Mouse (Mus musculus) skeletal muscle tissue, adult 2 months (tissue): ENCODE measurements at regions not wholly inside any gene's neighbourhood (a gene's known extent, or its start where the extent isn't known, plus 50 kb on each side); places are given as distances from the start of the nearest gene placed in this dataset.
"Not testable (repeated sequence)": the region's sequence is repeated elsewhere in the genome, so short reads cannot be mapped to it uniquely, and the experiment has no call there.

Experiments used
- DNase-seq: peaks from one replicate; pipeline ENCODE4 v3.0.0-alpha.2; 2012; ENCODE audit warnings: low read depth, low spot score

DNA sequence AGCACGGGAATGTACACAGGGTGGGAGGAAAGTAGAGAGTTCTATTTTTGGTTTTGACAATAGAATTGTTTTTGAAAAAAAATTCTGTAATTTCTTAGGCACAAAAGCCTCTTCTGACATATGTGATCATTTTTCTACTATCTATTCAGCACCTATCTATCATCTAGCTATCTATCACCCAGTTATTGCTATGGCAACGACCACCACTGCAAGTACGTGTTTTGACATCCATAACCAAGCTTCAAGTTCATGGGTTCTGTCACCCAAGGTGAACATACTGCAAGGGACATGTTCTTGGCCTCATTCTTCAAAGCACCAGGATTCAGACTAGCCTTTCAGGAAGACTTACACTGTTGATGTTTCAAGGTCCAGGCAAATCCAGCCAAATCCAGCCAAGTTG is 238.4 kb upstream of the Rarb start:
- DNase-seq = no peak

DNA sequence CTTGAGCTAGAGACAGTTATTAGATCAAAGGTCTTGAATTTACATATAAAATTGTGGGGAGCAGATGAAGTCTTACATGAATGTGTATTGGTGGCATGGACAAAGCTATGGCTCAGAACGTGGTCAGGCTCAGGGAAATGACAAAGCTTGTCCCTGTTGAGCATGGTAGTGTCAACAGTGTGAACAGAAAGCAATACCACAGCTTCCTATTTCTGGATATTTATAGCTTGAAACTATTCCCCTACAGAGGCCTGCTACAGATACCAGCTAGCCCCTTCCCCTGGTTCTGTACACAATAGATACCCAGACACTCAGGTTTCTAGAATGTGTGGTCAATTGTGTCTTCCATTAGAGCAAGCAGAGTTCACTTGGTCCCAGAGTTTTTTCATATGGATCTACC is 236.8 kb upstream of the Rarb start:
- no peak for DNase-seq

DNA sequence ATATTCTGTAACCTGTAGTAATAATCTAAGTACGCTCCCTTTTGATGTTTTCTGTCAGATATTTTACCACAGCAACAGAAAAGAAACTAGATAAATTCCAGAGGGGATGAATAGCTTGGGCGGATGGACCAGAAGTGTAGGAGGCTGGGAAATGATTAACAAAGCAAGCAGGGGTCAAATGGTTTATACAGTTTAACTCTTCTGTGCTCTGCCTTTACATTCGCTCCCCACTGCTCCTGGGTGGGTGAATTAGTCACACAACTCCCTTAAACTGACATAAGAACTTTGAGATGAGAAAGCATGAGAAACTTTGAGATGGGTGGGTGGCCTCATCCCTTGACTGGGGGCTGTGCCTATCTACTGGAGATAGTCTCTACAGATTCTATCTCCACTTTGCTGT is 235.4 kb upstream of the Rarb start:
- DNase-seq = no peak

DNA sequence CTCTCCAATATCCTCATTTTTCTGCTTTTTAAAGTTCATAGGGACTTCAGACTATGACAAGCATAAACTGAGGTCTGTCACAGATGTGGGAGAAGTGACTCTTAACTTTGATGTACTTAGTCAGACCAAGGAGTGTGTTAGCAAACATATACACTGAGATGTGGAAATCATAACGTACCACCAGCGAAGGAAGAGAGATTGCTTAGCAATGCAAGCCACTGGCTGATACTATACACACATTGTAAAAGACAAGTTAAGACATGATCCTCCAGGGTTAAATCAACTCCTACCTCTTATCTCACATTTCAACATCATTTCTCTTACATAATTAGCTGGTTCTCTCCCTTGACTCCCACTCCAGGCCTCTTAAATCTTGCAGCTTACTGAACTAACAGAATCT is 227.9 kb upstream of the Rarb start:
- DNase-seq = no peak

DNA sequence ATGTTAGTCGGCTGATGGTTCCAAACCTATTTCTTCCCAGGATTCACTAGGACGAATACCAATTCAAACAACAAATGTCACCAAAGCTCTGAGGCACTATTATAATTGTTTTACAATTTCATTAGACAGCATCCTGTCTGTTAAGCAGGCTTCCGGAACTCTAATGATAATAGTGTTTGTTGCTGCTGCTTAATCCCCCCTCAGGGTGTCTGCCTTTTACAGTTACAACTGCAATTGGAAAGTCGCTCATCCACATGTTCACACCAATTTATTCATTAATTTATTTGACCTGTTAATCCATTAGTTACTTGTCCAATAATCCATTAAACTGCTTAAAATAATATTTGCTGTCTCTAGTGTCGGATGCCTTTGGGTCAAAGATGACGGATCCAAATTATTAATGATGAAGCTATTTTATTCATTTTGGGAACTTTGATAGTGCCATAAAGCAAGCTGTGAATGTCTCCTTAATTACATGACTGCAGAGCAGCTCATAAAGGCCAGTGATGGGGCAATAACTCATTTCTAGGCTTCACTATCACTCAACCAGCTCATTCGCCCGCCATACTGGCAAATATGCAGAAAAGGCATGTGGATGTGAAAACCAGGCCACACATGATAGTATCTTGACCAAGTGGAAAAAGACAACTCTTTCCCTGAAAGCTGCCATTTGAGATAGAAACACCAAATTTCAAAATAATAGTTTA is 226.6 kb upstream of the Rarb start:
- DNase-seq = no peak

DNA sequence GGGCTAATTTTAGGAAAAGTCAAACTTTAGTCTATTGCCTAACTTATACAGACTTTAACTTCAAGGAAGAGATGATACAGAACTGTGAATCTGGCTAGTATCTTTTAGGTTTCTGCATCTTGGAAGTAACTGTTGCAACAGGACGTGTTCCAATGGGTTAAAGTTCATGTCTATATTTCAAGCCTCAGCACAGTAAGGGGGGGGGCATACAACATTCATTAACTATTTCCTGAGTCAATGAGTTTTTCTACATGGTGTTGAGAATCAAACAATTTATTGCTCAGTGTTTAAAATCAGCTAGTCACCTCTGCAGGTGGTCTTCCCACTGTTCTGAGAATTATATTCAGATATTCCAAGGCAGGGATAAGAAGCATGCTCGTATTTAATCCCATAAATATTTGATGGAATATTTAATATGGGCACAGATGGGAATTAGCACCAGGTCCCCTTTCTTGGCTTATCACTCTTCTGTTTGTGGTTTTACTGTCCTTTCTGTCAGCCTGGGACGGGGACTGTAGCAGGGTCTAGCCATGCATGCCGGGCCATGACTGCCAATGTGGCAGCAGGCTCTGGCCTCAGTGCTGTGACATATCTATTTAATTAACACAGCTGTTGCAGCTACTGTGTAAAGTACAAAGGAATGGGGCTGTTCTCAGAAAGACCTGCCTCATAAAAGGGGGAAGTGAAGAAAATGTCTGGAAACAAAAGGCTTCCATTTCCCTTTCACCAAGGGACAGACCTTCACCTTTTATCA is 201.8 kb upstream of the Rarb start:
- DNase-seq = no peak

DNA sequence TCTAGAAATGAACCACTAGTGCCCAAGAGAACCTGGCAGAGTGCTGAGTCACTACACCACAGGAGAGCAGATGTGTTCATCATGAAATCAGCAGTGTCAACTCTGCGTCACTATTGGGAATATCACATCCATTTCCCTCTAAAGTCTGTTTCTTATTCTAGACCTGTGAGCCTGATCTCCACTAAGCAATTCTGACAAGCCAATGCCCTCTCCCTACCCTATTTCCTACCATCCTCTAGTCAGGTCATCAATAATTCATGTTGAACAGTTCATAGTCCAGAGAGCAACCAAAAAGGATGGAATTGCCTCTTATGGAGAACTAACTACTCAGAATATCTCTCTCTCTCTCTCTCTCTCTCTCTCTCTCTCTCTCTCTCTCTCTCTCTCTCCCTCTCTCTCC is 194.0 kb upstream of the Rarb start:
- DNase-seq = no peak

DNA sequence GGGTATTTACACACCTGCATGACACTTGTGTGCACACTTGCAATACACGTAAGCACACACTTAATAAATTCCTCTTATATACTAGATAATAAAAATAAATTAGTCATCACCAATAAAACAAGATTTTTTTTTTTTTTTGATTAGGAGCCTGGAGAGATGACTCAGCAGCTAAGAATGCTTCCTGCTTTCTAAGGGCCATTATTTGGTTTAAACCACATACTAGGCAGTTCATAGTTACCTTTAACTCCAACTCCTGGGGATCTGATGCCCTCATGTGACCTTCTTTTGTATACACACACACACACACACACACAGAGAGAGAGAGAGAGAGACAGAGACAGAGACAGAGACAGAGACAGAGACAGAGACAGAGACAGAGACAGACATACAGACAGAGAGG is 193.2 kb upstream of the Rarb start:
- no peak for DNase-seq

DNA sequence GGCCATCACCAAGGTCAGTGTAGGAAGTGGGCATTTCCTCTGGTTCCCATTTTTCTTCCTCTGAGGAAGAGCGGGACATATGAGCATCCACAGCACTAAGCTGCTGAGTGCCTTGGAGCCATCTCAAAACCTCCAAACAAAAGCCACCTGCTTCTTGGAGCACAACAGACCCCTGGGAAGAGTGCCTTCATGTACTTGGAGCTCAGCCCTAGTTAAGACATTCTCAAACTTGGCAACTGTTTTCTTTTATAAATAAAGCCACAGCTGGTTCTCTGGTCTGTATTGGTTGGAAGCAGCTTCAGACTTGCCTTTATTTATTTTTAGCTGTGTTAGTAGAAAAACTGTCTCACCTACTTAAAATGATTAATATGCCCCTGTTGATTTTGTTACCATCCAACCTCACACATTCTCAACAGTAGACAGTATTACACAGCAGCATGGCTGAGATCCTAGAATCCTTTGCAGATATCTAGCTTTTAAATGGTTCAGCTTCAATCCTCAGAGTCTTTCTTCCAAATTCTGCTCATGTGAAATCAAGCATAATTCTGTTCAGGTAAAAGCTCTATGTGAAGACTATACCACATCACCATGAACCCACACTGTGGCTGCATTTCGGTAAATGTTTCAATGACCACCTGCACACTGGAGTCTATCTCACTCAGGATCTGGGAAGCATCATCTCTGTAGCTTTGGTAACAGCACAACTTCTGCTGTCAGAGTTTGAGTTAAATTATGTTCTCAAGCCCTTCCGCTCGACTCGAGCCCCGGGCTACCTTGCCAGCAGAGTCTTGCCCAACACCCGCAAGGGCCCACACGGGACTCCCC is 186.4 kb upstream of the Rarb start:
- peak; percentile 10 for DNase-seq

DNA sequence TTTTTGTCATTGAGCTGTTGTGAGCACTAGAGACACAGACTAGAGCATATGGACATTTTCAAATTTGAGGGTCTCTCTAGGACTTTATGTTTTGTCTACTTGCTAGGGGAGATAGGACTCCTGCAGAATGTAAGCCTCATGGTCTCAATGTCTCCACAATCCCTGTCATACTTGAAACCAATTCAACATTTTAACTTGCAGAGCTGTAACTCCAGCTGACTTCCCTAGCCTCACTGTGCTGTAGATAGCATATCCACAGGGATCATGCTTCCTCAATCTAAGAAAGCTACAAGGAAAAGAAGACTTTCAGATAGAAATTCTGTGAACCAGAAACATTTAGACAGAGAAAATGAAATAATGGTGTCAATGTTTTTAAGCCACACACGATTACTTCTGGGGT is 185.8 kb upstream of the Rarb start:
- no peak for DNase-seq

DNA sequence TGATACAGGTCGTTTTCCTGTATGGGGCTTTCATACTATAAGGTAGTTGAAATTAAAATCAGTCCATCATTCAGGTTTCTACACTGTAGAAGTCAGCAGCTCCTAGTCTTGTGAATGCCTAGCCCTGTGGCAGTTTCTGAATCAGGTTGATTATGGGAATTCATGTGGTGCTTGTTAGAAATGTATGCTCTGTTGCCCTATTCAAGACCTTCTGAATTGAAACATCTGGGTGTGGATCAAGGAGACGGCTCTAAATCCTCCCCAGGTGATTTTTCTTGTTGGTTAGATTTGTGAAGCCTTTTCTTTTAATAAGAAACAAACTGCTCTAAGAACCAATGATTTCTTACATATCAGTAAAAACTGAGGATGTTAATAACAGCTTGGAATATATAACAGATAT is 177.8 kb upstream of the Rarb start:
- DNase-seq = no peak

DNA sequence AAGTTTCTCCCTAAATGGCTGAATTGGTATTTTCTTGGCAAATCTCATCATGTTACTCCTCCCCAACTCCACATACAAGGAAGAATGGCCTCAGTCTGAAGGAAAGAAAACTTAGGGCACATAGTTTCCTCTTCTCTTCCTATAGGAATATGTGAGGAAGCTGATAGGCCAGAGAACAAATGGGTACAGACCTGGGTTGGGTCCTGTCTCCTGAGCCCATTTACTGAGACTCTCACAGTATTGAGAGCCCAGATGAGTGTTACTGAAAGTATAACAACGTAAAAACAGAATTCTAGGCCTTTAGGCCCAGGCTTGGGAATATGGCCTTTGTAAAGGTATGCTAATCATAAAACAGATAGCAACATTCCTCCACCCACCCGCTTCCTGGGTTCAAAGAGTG is 152.0 kb upstream of the Rarb start:
- not testable (repeated sequence) for DNase-seq

DNA sequence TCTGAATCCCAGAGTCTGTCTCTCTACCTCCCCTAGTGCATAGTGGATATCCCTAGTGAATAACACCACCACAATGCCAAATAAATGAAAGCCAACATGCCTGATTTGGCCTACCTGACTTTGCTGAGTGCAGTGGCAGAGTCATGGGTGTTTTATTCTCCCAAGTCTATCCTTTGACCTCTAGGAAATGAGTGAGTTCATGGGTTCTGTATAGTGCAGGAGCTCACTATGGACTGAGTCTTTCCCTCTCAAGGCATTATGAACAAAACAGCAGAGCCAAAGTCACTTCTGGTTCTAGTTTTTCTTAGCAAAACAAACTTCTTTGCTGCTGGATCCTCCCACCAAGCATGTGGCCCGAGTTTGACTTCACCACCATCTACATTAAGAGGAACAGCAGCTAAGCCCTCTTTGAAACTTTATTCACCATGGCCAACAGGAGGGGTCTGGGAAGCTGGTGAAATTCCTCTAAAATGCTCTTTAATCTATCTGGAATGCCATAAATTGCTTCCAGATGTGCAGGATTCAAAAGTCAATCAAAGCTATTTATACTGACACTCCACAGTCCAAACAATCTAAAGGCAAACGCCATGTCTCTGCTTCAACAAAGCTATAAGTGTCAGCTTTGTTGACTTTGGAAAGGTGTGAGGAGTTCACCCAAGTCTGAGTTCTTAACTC is 145.9 kb upstream of the Rarb start:
- DNase-seq = no peak

DNA sequence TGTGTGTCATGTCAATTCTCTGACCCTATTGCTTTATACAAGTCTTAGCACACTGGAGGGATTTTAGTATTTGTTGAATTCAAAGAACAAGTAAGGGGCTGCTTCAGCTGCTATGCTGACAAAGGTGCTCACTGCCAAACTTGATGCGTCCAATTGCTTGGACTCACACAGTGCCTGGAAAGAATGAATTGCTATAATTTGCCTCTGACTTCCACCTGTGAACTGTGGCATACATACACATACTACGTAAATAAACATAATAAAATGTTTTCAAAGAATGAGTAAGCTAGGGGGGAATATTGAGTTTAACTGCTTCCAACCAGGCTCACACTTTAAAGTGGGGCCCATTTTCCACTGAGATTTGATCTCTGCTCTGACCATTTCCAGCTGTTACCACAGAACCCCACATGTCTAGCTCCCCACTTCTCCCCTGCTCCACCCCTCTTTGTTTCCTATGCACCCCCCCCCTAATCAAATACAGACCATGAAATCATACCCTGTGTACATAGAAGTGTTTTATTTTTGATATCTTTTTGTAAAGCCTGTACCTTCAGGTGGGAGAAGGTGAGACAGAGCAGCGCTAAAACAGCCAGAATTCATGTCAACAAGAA is 143.4 kb upstream of the Rarb start:
- no peak for DNase-seq

DNA sequence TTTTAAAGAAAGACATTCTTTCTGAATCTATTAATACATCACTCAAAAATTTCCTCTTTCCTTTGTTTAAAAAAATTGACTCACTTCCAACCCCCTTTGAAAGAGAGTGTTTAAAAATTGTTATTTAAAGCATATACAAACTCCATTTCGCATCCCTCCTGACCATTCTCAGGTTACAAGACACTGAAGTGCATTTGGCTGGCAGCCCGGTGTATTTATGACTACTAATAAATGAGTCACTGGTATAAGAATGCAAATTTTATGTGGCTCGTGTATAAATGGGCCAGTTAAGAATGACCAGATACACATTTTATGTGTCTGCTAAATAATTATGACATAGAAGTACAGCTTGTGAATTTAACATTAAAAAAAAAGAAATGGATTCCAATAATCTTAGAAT is 138.8 kb upstream of the Rarb start:
- DNase-seq = no peak

DNA sequence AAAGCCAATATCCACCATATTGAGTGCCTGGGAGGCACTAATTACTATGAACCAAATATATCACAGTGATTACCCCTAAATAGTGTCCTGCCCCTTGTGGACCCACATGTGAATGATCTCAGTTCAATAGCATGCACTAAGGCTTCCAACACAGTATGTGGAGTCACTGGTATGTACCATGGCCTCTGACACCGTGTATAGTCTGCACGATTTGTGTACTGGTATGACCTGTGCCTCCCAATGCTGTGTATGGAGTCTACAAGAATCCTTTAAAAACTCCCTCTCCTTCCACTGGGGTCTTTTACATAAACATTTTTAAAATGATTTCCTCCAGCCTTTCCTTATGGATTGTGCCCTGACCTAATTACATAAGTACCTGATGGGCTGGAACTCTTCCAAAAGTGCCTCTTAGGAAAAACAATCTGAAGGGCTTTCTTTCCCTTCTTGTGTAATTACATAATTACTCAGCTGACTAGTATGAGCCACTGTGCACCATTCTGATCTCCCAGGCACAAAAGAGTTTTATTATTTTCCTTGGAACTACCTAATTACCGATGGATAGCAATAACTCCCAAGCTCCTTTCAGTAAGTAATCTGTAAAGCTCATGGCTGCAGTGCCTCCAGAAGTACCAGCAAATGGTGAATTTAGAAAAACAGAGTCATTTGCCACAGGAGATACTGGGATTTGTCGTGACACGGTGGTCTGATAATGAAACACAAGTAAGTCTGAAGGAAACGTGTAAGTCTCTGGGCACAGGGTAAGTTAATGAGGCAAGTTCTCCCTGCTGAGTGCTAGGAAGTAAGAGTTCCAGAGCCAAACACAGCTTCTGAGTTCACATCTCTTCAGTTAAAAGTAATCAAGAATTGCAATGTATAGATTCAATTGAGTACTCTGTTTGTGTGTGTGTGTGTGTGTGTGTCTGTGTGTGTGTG is 135.8 kb upstream of the Rarb start:
- no peak for DNase-seq

DNA sequence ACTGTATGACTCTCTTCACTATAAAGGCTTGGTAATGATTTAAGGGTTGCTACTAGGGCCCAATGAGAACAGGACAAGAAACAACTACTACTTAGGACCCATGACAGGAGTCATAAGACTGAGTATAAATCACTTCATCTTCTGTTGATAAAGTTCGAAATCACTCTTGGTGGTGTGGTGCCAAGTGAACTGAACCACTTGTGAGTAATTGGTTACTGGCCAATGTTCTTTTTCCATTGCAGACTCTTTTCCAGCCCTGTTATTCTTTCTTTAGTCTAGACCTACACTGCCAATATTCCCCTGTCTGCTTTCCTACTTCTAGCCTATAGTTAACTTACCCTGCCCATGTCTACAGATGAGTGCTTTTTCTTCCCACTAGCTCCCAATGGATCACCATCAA is 129.8 kb upstream of the Rarb start:
- no peak for DNase-seq

DNA sequence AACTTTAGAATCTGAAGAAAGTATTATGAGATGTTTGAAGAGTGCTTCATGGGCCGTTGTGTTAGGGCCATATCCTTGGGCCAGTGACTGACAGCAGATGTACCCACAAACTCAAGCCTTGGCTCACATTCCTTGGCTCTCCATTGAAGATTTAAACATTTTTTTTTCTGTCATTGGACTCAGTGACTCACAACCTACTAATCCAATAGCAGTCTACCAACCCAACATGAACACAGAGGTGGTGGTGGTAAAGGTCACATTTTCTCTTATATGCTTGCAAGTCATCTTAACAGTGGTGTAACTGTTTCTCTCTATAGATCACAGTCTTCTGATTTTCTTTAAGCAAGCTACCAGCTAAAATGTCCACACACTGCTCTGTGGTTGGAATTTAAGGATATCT is 125.5 kb upstream of the Rarb start:
- no peak for DNase-seq

DNA sequence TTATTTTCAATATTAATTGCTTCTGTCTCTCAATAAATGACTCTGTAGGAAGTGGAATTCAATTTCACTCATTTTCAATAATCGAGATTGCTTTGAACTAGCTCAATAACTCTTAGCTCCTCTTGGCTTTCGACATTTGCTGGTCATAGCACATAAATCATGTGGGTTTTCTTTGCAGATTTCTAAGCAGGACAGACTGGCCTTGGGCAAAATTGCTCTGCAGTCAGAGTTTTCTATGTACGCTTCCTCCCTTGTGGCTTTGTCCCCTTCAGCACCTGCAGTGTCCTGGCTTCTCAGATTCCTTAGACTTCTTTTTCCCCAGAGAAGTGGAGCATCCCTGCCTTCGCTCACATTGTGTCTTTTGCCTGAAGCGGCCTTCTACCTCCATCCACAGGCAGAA is 124.6 kb upstream of the Rarb start:
- DNase-seq = no peak

DNA sequence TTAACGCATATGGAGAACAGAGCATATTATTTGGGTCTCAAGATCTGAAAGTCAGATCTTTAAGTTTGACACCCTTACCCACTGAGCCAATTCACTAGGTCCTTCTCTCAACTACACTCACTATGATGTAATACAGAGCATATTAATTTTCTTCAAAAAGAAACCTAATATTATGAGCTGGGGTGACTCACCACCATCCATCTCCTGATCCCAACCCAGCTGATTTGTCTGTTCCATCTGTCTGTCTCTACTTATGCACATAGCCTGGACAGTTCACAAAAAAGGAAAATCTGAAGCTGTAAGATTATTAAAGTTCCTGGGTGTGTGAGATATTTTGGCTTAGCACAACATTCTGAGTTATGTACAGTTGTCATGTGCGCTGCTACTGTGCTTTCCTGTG is 108.2 kb upstream of the Rarb start:
- no peak for DNase-seq
